Mouse (Mus musculus) CD4-positive, CD25-positive, alpha-beta regulatory T cell, adult 2 months (primary cell): Measurements from ENCODE around the gene Aacs.

Source experiments
- DNase-seq: peaks from one replicate; pipeline ENCODE4 v3.0.0-alpha.2; 2012; ENCODE audit warnings: low read depth, low spot score

Aacs gene

GRCm38 (mm10) chr5:125533225-125533900, 57.7 kb downstream of the Aacs start:
- no peak for DNase-seq

- no peak for DNase-seq
Measured at GRCm38 (mm10) chr5:125534168-125534610, 58.6 kb downstream of the Aacs start.

- no peak for DNase-seq
Measured at GRCm38 (mm10) chr5:125534611-125535324, 59.2 kb downstream of the Aacs start.

GRCm38 (mm10) chr5:125545090-125545489, 69.5 kb downstream of the Aacs start:
- no peak for DNase-seq

GRCm38 (mm10) chr5:125546293-125546692, 70.7 kb downstream of the Aacs start:
- no peak for DNase-seq

- DNase-seq, result no peak
Measured at GRCm38 (mm10) chr5:125549750-125550489, 74.3 kb downstream of the Aacs start.

GRCm38 (mm10) chr5:125555732-125556131, 80.1 kb downstream of the Aacs start:
- DNase-seq, result no peak

- no peak for DNase-seq
Measured at GRCm38 (mm10) chr5:125563492-125563891, 87.9 kb downstream of the Aacs start.

- no peak for DNase-seq
Measured at GRCm38 (mm10) chr5:125565725-125566124, 90.1 kb downstream of the Aacs start.
